Mouse (Mus musculus): Measurements from ENCODE around the gene Brd4. TPM values are rescaled to one million over a fixed set of nuclear protein-coding genes. Genes with fewer than 3 reads are reported as not detected.

The Brd4 gene
- polyA plus RNA-seq, 1 experiment from 2014 or later: 87.5 TPM

- no peaks in the 10 kb centered on the region for H3K27me3 ChIP-seq (replicated peaks; ENCODE audit: control insufficient read depth, insufficient read depth, low read length)
- H3K9ac ChIP-seq (ENCODE audit: low read depth, low read length): peak overlapping the region; percentile 78
- peaks cover 24% of the 10 kb centered on the region for H3K4me1 ChIP-seq (ENCODE audit: control insufficient read depth, insufficient read depth, low read length)
- H3K27ac ChIP-seq (replicated peaks; ENCODE audit: low read depth, low read length): peak overlapping the region; percentile 81
- no peaks in the 10 kb centered on the region for H3K36me3 ChIP-seq (ENCODE audit: control insufficient read depth, insufficient read depth, low read length)
- WGBS: 6% methylated on average over 13 of the region's 43 CpGs
- no peaks in the 10 kb centered on the region for H3K9me3 ChIP-seq (ENCODE audit: control insufficient read depth, low read length)
- H3K4me3 ChIP-seq (ENCODE audit: low read depth, low read length): peak overlapping the region; percentile 74
- ATAC-seq (ENCODE audit: low read depth) (peak; percentile 53), DNase-seq (ENCODE audit: low spot score) (peak; percentile 94)
- peak overlapping the region; percentile 55 for H3K4me2 ChIP-seq (ENCODE audit: low read depth, low read length)
Observed at GRCm38 (mm10) chr17:32165803-32166595, 118.5 kb downstream of the Brd4 start.

DNA sequence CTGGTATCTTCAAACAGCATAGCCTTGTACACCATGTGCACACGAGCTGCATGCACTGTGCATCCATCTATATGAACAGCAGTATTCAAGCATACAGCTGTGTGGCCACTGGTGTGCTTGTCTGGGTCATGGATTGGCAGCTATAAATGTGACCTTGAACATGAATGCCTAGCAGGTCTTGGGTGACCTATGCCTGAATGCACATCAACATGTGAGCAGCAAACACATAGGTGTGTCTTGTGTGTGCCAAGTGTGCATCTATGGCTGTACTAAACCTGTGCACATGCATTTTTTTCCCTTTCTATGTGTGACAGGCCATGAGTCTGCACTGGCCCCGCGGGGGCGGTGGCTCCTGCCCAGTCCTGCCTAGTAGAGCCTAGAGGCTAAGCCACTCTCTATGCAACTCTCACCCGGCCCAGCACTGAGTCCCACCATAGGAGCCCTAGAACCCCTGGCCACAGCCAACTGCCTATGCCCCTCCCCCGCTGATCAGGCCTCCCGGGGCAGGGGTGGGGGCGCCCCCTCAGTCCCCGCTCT lies 119.2 kb downstream of the Brd4 start:
- Histone ChIP-seq H3K36me3 (ENCODE audit: control insufficient read depth, insufficient read depth, low read length) (no peaks in the 10 kb centered on the region), H3K27me3 (replicated peaks; ENCODE audit: control insufficient read depth, insufficient read depth, low read length) (no peaks in the 10 kb centered on the region)

DNA sequence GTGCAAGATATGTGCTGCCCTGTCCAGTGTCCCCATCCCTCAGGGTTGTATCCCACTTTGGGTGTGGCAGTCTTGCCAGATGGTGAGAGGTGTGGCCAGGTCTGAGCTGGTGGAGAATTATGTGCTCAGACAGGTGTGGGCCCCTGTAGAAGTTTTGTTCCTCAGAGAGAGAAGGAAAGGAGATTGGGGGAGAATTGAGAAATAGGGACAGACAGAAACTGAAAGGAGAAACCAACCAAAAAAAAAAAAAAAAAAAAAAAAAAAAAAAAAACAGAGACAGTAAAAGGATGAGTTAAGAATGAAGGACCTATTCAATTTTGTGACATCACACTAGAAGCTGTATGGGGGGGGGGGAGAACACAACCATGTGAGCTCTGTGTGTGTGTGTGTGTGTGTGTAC lies 119.7 kb downstream of the Brd4 start:
- Histone ChIP-seq H3K9ac (ENCODE audit: low read depth, low read length) (no peak overlapping the region), H3K27ac (replicated peaks; ENCODE audit: low read depth, low read length) (peak overlapping the region; percentile 41; the same call in 1 of the 2 replicates), H3K4me2 (ENCODE audit: low read depth, low read length) (peak overlapping the region; percentile 55), H3K36me3 (ENCODE audit: control insufficient read depth, insufficient read depth, low read length) (no peaks in the 10 kb centered on the region), H3K4me3 (ENCODE audit: low read depth, low read length) (no peak overlapping the region), H3K9me3 (ENCODE audit: control insufficient read depth, low read length) (no peaks in the 10 kb centered on the region), H3K4me1 (ENCODE audit: control insufficient read depth, insufficient read depth, low read length) (peaks cover 24% of the 10 kb centered on the region), H3K27me3 (replicated peaks; ENCODE audit: control insufficient read depth, insufficient read depth, low read length) (no peaks in the 10 kb centered on the region)
- DNase-seq (ENCODE audit: low spot score) (no peak), ATAC-seq (ENCODE audit: low read depth) (no peak)

More for the DNA sequence above, 119.2 kb downstream of the Brd4 start:
- H3K27ac ChIP-seq (replicated peaks; ENCODE audit: low read depth, low read length): peak overlapping the region; percentile 81
- no peaks in the 10 kb centered on the region for H3K9me3 ChIP-seq (ENCODE audit: control insufficient read depth, low read length)
- WGBS: 5% methylated on average over 9 of the region's 9 CpGs
- H3K4me2 ChIP-seq (ENCODE audit: low read depth, low read length): peak overlapping the region; percentile 55
- ATAC-seq (ENCODE audit: low read depth): peak; percentile 30
- peaks cover 24% of the 10 kb centered on the region for H3K4me1 ChIP-seq (ENCODE audit: control insufficient read depth, insufficient read depth, low read length)
- H3K9ac ChIP-seq (ENCODE audit: low read depth, low read length): peak overlapping the region; percentile 78
- H3K4me3 ChIP-seq (ENCODE audit: low read depth, low read length): peak overlapping the region; percentile 74
- DNase-seq (ENCODE audit: low spot score): no peak

DNA sequence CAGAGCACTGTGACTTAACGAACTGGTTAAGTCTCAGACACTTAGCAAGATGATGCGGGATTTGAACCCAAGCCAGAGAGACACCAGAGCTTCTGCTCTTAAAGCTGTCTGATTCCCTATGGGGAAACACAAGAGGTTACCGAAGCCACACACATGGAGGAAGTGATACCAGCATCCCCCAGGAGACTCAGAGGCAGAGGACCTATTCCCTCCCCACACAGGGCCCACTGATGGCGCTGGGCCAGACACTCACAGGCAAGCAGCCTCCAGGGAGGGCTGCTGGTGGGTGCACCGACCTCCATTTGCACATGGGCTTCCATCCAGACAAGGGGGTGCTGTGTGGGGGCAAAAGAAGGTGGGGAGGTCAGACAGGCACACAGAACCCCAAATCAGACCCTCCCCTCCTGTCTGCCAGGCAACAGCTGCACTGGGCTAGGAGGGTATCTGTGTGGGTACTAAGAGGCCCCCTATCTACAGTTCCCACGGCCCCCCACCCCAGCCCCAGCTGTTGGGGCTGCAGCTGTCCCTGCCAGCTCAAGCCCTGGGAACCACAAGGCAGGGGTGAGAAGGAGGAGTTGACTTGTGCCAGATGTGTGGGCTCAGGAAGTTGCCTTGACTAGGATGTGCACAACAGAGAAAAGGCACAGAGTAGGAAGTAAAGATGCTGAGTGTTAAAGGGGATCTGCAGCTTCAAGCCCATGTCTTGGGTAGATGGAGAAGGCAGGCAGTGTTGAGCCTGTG lies 120.4 kb downstream of the Brd4 start:
- H3K27me3 ChIP-seq (replicated peaks; ENCODE audit: control insufficient read depth, insufficient read depth, low read length): no peaks in the 10 kb centered on the region
- H3K9ac ChIP-seq (ENCODE audit: low read depth, low read length): peak overlapping the region; percentile 9; the same call in 1 of the 2 replicates
- no peak overlapping the region for H3K4me3 ChIP-seq (ENCODE audit: low read depth, low read length)
- no peaks in the 10 kb centered on the region for H3K9me3 ChIP-seq (ENCODE audit: control insufficient read depth, low read length)
- H3K27ac ChIP-seq (replicated peaks; ENCODE audit: low read depth, low read length): peak overlapping the region; percentile 41; the same call in 1 of the 2 replicates
- 59% methylated on average over 6 of the region's 6 CpGs for WGBS
- H3K4me2 ChIP-seq (ENCODE audit: low read depth, low read length): no peak overlapping the region
- DNase-seq (ENCODE audit: low spot score) (peak; percentile 66), ATAC-seq (ENCODE audit: low read depth) (no peak)
- no peaks in the 10 kb centered on the region for H3K36me3 ChIP-seq (ENCODE audit: control insufficient read depth, insufficient read depth, low read length)
- peaks cover 24% of the 10 kb centered on the region for H3K4me1 ChIP-seq (ENCODE audit: control insufficient read depth, insufficient read depth, low read length)

DNA sequence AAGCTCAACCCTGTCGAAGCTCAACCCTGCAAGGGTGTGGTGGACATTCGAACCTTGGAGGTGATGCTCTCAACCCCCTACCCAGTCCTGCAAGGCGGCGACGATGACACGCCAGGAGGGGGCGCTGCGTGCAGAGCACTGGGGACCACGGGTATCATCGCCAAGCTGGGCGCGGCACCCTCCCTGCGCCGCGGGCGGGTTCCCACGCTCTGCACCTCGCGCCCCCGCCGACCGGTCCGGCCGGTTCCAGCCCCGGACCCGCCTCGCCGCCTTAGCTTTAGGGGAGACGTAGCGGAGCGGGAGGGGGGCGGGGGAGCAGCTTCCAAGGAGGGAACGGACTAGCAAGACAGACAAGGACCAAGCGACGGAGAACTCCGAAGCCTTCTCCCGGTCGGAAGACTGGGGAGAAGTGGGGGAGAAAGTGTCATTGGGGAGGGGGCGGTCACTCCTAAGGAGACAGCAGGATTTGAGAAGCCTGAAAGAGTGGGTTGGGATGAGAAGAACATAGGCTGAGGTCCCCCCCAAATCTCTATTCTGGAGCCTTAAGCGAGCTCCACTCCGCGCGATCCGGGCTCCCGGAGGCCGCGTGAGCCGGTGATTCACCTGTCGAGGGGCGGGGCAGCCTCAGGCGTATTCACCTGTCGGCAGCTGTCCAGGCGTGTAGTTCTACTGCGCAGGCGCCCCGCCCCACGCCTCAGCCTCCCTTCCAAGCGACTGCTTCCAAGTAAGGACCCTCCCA lies 122.2 kb downstream of the Brd4 start:
- Histone ChIP-seq H3K9ac (ENCODE audit: low read depth, low read length) (peak overlapping the region; percentile 64), H3K27me3 (replicated peaks; ENCODE audit: control insufficient read depth, insufficient read depth, low read length) (no peaks in the 10 kb centered on the region), H3K9me3 (ENCODE audit: control insufficient read depth, low read length) (no peaks in the 10 kb centered on the region), H3K4me3 (ENCODE audit: low read depth, low read length) (peak overlapping the region; percentile 49), H3K27ac (replicated peaks; ENCODE audit: low read depth, low read length) (peak overlapping the region; percentile 55), H3K4me1 (ENCODE audit: control insufficient read depth, insufficient read depth, low read length) (peaks cover 24% of the 10 kb centered on the region), H3K36me3 (ENCODE audit: control insufficient read depth, insufficient read depth, low read length) (peaks cover 12% of the 10 kb centered on the region; the same call in 1 of the 2 replicates), H3K4me2 (ENCODE audit: low read depth, low read length) (peak overlapping the region; percentile 96)
- ATAC-seq (ENCODE audit: low read depth) (peak; percentile 68), DNase-seq (ENCODE audit: low spot score) (peak; percentile 82)
- WGBS: 3% methylated on average over 43 of the region's 58 CpGs

DNA sequence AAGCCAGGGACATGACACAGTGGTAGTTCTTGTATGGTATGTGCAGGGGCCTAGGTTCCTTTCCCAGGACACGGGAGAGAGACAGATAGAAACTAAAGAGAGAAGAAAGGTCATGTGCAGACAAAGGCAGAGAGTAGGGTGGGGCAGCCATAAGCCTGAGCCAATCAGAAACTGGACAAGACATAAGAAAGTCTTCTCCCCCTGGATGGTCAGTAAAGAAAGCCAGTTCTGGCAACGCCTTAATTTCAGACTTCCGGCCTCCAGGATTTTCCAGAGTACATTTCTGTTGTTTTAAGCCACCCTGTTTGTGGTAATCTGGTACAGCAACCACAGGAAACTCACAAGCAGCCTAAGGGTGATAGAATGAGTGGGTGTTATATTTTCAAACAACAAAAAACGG lies 123.6 kb downstream of the Brd4 start:
- Histone ChIP-seq H3K4me1 (ENCODE audit: control insufficient read depth, insufficient read depth, low read length) (peaks cover 24% of the 10 kb centered on the region), H3K9ac (ENCODE audit: low read depth, low read length) (no peak overlapping the region), H3K9me3 (ENCODE audit: control insufficient read depth, low read length) (no peaks in the 10 kb centered on the region), H3K36me3 (ENCODE audit: control insufficient read depth, insufficient read depth, low read length) (peaks cover 19% of the 10 kb centered on the region), H3K27ac (replicated peaks; ENCODE audit: low read depth, low read length) (no peak overlapping the region), H3K27me3 (replicated peaks; ENCODE audit: control insufficient read depth, insufficient read depth, low read length) (no peaks in the 10 kb centered on the region), H3K4me3 (ENCODE audit: low read depth, low read length) (no peak overlapping the region), H3K4me2 (ENCODE audit: low read depth, low read length) (no peak overlapping the region)
- ATAC-seq (ENCODE audit: low read depth): no peak
- WGBS: 72% methylated on average over 4 of the region's 4 CpGs
- no peak for DNase-seq (ENCODE audit: low spot score)

DNA sequence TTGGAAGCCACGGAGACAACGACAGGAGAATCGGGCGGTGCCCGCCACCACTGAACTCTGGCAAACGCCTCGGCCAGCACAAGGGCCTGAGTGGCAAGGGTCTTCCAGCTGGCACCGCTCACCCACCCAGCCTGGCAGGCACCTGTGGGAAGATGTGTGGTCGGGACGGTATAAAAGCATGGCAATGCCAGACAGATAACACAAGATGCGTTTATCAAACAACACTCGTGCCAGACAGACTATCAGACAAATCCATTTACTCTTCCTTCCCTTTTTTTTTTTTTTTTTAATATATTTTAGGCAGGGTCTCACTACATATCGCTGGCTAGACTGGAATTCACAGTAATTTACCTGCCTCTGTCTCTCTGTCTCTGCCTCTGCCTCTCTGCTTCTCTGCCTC lies 125.7 kb downstream of the Brd4 start:
- WGBS: 89% methylated on average over 13 of the region's 13 CpGs
- Histone ChIP-seq H3K9me3 (ENCODE audit: control insufficient read depth, low read length) (no peaks in the 10 kb centered on the region), H3K9ac (ENCODE audit: low read depth, low read length) (no peak overlapping the region; the same call in 1 of the 2 replicates), H3K4me2 (ENCODE audit: low read depth, low read length) (no peak overlapping the region), H3K27me3 (replicated peaks; ENCODE audit: control insufficient read depth, insufficient read depth, low read length) (no peaks in the 10 kb centered on the region), H3K36me3 (ENCODE audit: control insufficient read depth, insufficient read depth, low read length) (peaks cover 39% of the 10 kb centered on the region), H3K4me3 (ENCODE audit: low read depth, low read length) (no peak overlapping the region), H3K4me1 (ENCODE audit: control insufficient read depth, insufficient read depth, low read length) (peaks cover 16% of the 10 kb centered on the region), H3K27ac (replicated peaks; ENCODE audit: low read depth, low read length) (no peak overlapping the region)
- ATAC-seq (ENCODE audit: low read depth) (no peak), DNase-seq (ENCODE audit: low spot score) (no peak)

GRCm38 (mm10) chr17:32146718-32147117 lies 137.8 kb downstream of the Brd4 start:
- no peaks in the 10 kb centered on the region for H3K9me3 ChIP-seq (ENCODE audit: control insufficient read depth, low read length)
- H3K27ac ChIP-seq (replicated peaks; ENCODE audit: low read depth, low read length): no peak overlapping the region
- ATAC-seq (ENCODE audit: low read depth) (no peak), DNase-seq (ENCODE audit: low spot score) (no peak)
- no peaks in the 10 kb centered on the region for H3K27me3 ChIP-seq (replicated peaks; ENCODE audit: control insufficient read depth, insufficient read depth, low read length)
- 89% methylated on average over 8 of the region's 8 CpGs for WGBS
- no peak overlapping the region for H3K4me3 ChIP-seq (ENCODE audit: low read depth, low read length)
- H3K4me1 ChIP-seq (ENCODE audit: control insufficient read depth, insufficient read depth, low read length): no peaks in the 10 kb centered on the region
- no peak overlapping the region for H3K9ac ChIP-seq (ENCODE audit: low read depth, low read length)
- no peak overlapping the region for H3K4me2 ChIP-seq (ENCODE audit: low read depth, low read length)
- H3K36me3 ChIP-seq (ENCODE audit: control insufficient read depth, insufficient read depth, low read length): peaks cover 92% of the 10 kb centered on the region

All from embryonic facial prominence, embryonic 14.5 days (tissue).